Mouse (Mus musculus) liver, embryonic 14.5 days (tissue): ENCODE measurements at regions not wholly inside any gene's neighbourhood (a gene's known extent, or its start where the extent isn't known, plus 50 kb on each side); places are given as distances from the start of the nearest gene placed in this dataset.

ENCODE experiments used
- ATAC-seq: fragments of 200-750 bp; cut with Nextera tagmentation; 2 replicates; pipeline ENCODE4 v1.8.0; 2017; ENCODE audit warnings: moderate number of reproducible peaks, mild to moderate bottlenecking, moderate library complexity; ENCODE audit not compliant: insufficient read depth
- DNase-seq, 3 experiments: peaks; one replicate each; pipeline ENCODE4 v3.0.0-alpha.2; 2012 to 2013; ENCODE audit warnings: low read depth in 3 of 3, low spot score in 3 of 3
- H3K27ac ChIP-seq: fragments of 300-500 bp; sonication (generic); 2 replicates; pipeline ENCODE4 v1.5.1; 2014; ENCODE audit warnings: moderate library complexity, mild to moderate bottlenecking, control low read depth, inconsistent platforms
- H3K27me3 ChIP-seq: fragments of 300-500 bp; sonication (generic); 2 replicates; pipeline ENCODE4 v1.6.1; 2014; ENCODE audit warnings: mild to moderate bottlenecking, low read length, moderate library complexity; ENCODE audit not compliant: control insufficient read depth, insufficient read depth
- H3K36me3 ChIP-seq: fragments of 300-500 bp; sonication (generic); replicated peaks from 2 replicates; pipeline ENCODE4 v1.6.1; 2014; ENCODE audit warnings: low read depth; ENCODE audit not compliant: control insufficient read depth, insufficient read depth
- H3K4me1 ChIP-seq, 2 experiments: fragments of 200-500 bp in 1 of 2; fragments of 300-500 bp in 1 of 2; sonication (generic) in 1 of 2; replicated peaks; 2 replicates each; pipeline ENCODE4 v1.6.1; 2012 to 2014; ENCODE audit warnings: antibody characterized with exemption in 1 of 2, inconsistent platforms in 1 of 2, low read length in 1 of 2; ENCODE audit not compliant: control insufficient read depth in 2 of 2, insufficient read depth in 2 of 2
- H3K4me2 ChIP-seq: fragments of 300-500 bp; sonication (generic); 2 replicates; pipeline ENCODE4 v1.6.1; 2014; ENCODE audit warnings: low read depth, mild to moderate bottlenecking, control low read depth, moderate library complexity
- H3K4me3 ChIP-seq, 2 experiments: fragments of 200-500 bp in 1 of 2; fragments of 300-500 bp in 1 of 2; sonication (generic) in 1 of 2; 2 replicates each; pipeline ENCODE4 v1.5.1; 2012 to 2014; ENCODE audit warnings: low read depth in 2 of 2, low read length in 2 of 2, mild to moderate bottlenecking in 2 of 2, control low read depth in 1 of 2, inconsistent platforms in 1 of 2, moderate library complexity in 1 of 2; ENCODE audit not compliant: insufficient read depth in 1 of 2
- H3K9ac ChIP-seq: fragments of 300-500 bp; sonication (generic); replicated peaks from 2 replicates; pipeline ENCODE4 v1.6.1; 2014; ENCODE audit warnings: mild to moderate bottlenecking, control low read depth, moderate library complexity
- H3K9me3 ChIP-seq: fragments of 300-500 bp; sonication (generic); 2 replicates; pipeline ENCODE4 v1.6.1; 2016; ENCODE audit warnings: low read length, mixed read lengths; ENCODE audit not compliant: control insufficient read depth
- CTCF ChIP-seq: IDR thresholded peaks from 2 replicates; pipeline ENCODE4 v1.5.1; 2016; ENCODE audit warnings: antibody characterized with exemption, low read depth, control low read depth
- EP300 ChIP-seq: IDR thresholded peaks from 2 replicates; pipeline ENCODE4 v1.6.1; 2016; ENCODE audit warnings: antibody characterized with exemption, low read depth
- WGBS: fragments of 180-500 bp; shearing (Covaris S2); extraction: QIAGEN DNeasy Blood & Tissue Kit; methylation state at CpG from one replicate; pipeline ENCODE4 v1.1.7; 2014; ENCODE audit not compliant: insufficient replicate concordance; 5-methylcytosine and 5-hydroxymethylcytosine counted together

- H3K9ac ChIP-seq: no peak overlapping the region
- no peaks in the 10 kb centered on the region for H3K36me3 ChIP-seq
- no peak for DNase-seq
- no peak overlapping the region for H3K4me3 ChIP-seq
- H3K4me2 ChIP-seq: no peak overlapping the region
- H3K9me3 ChIP-seq: no peaks in the 10 kb centered on the region
- WGBS: 48% methylated on average over 1 of the region's 1 CpGs
- ATAC-seq: no peak
- no peaks in the 10 kb centered on the region for H3K4me1 ChIP-seq
- no peak for TF ChIP-seq EP300
- H3K27me3 ChIP-seq: no peaks in the 10 kb centered on the region
- H3K27ac ChIP-seq: no peak overlapping the region
These were observed 841.6 kb upstream of the Adam24 start for GRCm38 (mm10) chr8:39833251-39833650.

DNA sequence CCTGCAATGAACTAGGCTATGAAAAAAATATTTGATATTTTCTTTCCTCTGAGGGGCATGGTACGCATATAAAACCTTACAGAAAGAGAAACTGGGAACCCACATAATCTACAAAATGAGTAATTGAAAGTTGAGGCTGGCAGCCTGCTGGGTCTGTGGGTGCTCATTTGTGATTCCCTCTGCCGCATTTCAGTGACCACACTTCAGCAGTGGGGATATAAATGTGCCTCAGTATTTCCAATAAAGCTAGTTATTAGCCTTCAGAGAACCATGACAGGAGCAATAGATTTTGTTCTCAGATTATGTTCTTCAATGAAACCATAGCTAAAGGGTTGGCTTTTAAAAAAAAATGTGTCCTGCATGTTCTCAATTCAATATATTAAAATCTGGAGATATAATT lies 828.0 kb upstream of the Adam24 start:
- 58% methylated on average over 2 of the region's 2 CpGs for WGBS
- no peak overlapping the region for H3K4me2 ChIP-seq
- TF ChIP-seq EP300 (no peak), CTCF (no peak)
- no peaks in the 10 kb centered on the region for H3K4me1 ChIP-seq
- H3K36me3 ChIP-seq: no peaks in the 10 kb centered on the region
- H3K27me3 ChIP-seq: no peaks in the 10 kb centered on the region
- H3K27ac ChIP-seq: no peak overlapping the region
- no peak overlapping the region for H3K4me3 ChIP-seq
- DNase-seq (no peak), ATAC-seq (no peak)
- no peaks in the 10 kb centered on the region for H3K9me3 ChIP-seq
- H3K9ac ChIP-seq: no peak overlapping the region

GRCm38 (mm10) chr8:39862544-39862943 lies 812.3 kb upstream of the Adam24 start:
- Histone ChIP-seq H3K36me3 (no peaks in the 10 kb centered on the region), H3K4me3 (no peak overlapping the region), H3K4me2 (no peak overlapping the region), H3K27me3 (no peaks in the 10 kb centered on the region), H3K4me1 (no peaks in the 10 kb centered on the region), H3K27ac (no peak overlapping the region), H3K9ac (no peak overlapping the region), H3K9me3 (no peaks in the 10 kb centered on the region)
- no peak for ATAC-seq
- TF ChIP-seq CTCF: no peak
- TF ChIP-seq EP300: no peak
- 61% methylated on average over 2 of the region's 2 CpGs for WGBS
- DNase-seq: no peak

GRCm38 (mm10) chr8:39902251-39902650 lies 772.6 kb upstream of the Adam24 start:
- H3K9me3 ChIP-seq: no peaks in the 10 kb centered on the region
- H3K9ac ChIP-seq: no peak overlapping the region
- DNase-seq (no peak), ATAC-seq (no peak)
- H3K27me3 ChIP-seq: no peaks in the 10 kb centered on the region
- TF ChIP-seq EP300 (no peak), CTCF (no peak)
- WGBS: 38% methylated on average over 1 of the region's 1 CpGs
- no peak overlapping the region for H3K4me2 ChIP-seq
- no peaks in the 10 kb centered on the region for H3K36me3 ChIP-seq
- H3K27ac ChIP-seq: no peak overlapping the region
- H3K4me3 ChIP-seq: no peak overlapping the region
- no peaks in the 10 kb centered on the region for H3K4me1 ChIP-seq

DNA sequence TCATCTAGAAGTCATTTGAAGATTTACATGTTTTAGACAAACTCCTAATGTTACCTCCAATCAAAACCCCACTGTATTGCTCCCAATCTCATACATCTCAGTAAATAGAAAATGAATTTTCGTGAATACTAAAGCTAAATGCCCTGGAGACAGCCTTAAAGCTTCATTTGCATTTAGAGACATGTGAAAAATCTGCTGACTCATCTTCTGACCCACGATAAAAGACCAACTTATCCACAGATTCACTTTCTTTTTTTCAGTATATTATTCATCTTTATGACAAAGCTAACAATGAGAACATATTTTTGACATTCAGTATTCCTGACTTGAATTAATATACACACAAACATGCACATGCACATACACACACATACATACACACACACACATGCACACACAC lies 762.0 kb upstream of the Adam24 start:
- ATAC-seq (no peak), DNase-seq (no peak)
- Histone ChIP-seq H3K9ac (no peak overlapping the region), H3K9me3 (no peaks in the 10 kb centered on the region), H3K27ac (no peak overlapping the region), H3K27me3 (no peaks in the 10 kb centered on the region), H3K4me2 (no peak overlapping the region), H3K4me3 (no peak overlapping the region), H3K36me3 (no peaks in the 10 kb centered on the region), H3K4me1 (no peaks in the 10 kb centered on the region)
- WGBS: 26% methylated on average over 2 of the region's 2 CpGs
- no peak for TF ChIP-seq EP300
- TF ChIP-seq CTCF: no peak

GRCm38 (mm10) chr8:39921336-39921735 lies 753.5 kb upstream of the Adam24 start:
- ATAC-seq: no peak

More at GRCm38 (mm10) chr8:39921336-39921735, 753.5 kb upstream of the Adam24 start:
- no peak overlapping the region for H3K27ac ChIP-seq
- no peaks in the 10 kb centered on the region for H3K27me3 ChIP-seq
- WGBS: 43% methylated on average over 2 of the region's 2 CpGs
- H3K9me3 ChIP-seq: no peaks in the 10 kb centered on the region
- H3K9ac ChIP-seq: no peak overlapping the region
- no peak for DNase-seq
- no peaks in the 10 kb centered on the region for H3K36me3 ChIP-seq
- H3K4me1 ChIP-seq: no peaks in the 10 kb centered on the region
- no peak overlapping the region for H3K4me3 ChIP-seq
- TF ChIP-seq CTCF (no peak), EP300 (no peak)
- H3K4me2 ChIP-seq: no peak overlapping the region
